Mouse (Mus musculus) thymus, postnatal 10 days (tissue): ENCODE measurements around the gene Serinc1.
A peak's percentile ranks its signal among the peaks of the same experiment; 100 is the strongest.
"Not testable (repeated sequence)": the region's sequence is repeated elsewhere in the genome, so short reads cannot be mapped to it uniquely, and the experiment has no call there.

ENCODE experiments used
- DNase-seq, 2 experiments: peaks; one replicate each; pipeline ENCODE4 v3.0.0; 2021; ENCODE audit warnings: low spot score in 2 of 2

The Serinc1 gene

GRCm38 (mm10) chr10:57532218-57533101 lies at the start of gene Serinc1:
Gene Serinc1, minus strand, starts transcription at chr10:57532530.
- DNase-seq: peak; percentile 90 to 93

GRCm38 (mm10) chr10:57576721-57577120 lies 44.4 kb upstream of the Serinc1 start:
- no peak for DNase-seq

- DNase-seq: no peak
These were observed 39.8 kb upstream of the Serinc1 start for GRCm38 (mm10) chr10:57572130-57572529.

- peak; percentile 23 to 67 for DNase-seq
These were observed 38.9 kb upstream of the Serinc1 start for GRCm38 (mm10) chr10:57571211-57571730.

GRCm38 (mm10) chr10:57569023-57569931 lies 36.9 kb upstream of the Serinc1 start:
- DNase-seq: no peak

- no peak for DNase-seq
These were observed 33.9 kb upstream of the Serinc1 start for GRCm38 (mm10) chr10:57566221-57566620.

GRCm38 (mm10) chr10:57557597-57557996 lies 25.3 kb upstream of the Serinc1 start:
- DNase-seq: no peak

GRCm38 (mm10) chr10:57553719-57554118 lies 21.4 kb upstream of the Serinc1 start:
- DNase-seq: no peak

- DNase-seq: no peak
These were observed 17.3 kb upstream of the Serinc1 start for GRCm38 (mm10) chr10:57549631-57550030.

GRCm38 (mm10) chr10:57543890-57544289 lies 11.6 kb upstream of the Serinc1 start:
- DNase-seq: not testable (repeated sequence)

GRCm38 (mm10) chr10:57531616-57532217 lies 613 bp downstream of the Serinc1 start:
- DNase-seq: no peak

GRCm38 (mm10) chr10:57531076-57531475 lies 1.3 kb downstream of the Serinc1 start:
- no peak for DNase-seq

GRCm38 (mm10) chr10:57526469-57526868 lies 5.9 kb downstream of the Serinc1 start:
- no peak for DNase-seq

GRCm38 (mm10) chr10:57515278-57515677 lies 17.1 kb downstream of the Serinc1 start:
- DNase-seq: no peak

GRCm38 (mm10) chr10:57514616-57515015 lies 17.7 kb downstream of the Serinc1 start:
- no peak for DNase-seq

- no peak for DNase-seq
These were observed 32.7 kb downstream of the Serinc1 start for GRCm38 (mm10) chr10:57499414-57500156.

- no peak for DNase-seq
These were observed 40.3 kb downstream of the Serinc1 start for GRCm38 (mm10) chr10:57492050-57492449.

- no peak for DNase-seq
These were observed 43.7 kb downstream of the Serinc1 start for GRCm38 (mm10) chr10:57488591-57488990.

- DNase-seq: no peak
These were observed 45.1 kb downstream of the Serinc1 start for GRCm38 (mm10) chr10:57487201-57487600.

GRCm38 (mm10) chr10:57486542-57487071 lies 45.7 kb downstream of the Serinc1 start:
- DNase-seq: no peak
